Mouse (Mus musculus): ENCODE measurements around the gene Olfr1369-ps1.
"Not testable (repeated sequence)": the region's sequence is repeated elsewhere in the genome, so short reads cannot be mapped to it uniquely, and the experiment has no call there.

Olfr1369-ps1 gene

GRCm38 (mm10) chr13:21111183-21111582 is at the start of gene Olfr1369-ps1:
Gene Olfr1369-ps1, plus strand, starts transcription at chr13:21111483.
- DNase-seq = not testable (repeated sequence)

GRCm38 (mm10) chr13:21066021-21066420 is 45.3 kb upstream of the Olfr1369-ps1 start:
- no peak for DNase-seq

DNA sequence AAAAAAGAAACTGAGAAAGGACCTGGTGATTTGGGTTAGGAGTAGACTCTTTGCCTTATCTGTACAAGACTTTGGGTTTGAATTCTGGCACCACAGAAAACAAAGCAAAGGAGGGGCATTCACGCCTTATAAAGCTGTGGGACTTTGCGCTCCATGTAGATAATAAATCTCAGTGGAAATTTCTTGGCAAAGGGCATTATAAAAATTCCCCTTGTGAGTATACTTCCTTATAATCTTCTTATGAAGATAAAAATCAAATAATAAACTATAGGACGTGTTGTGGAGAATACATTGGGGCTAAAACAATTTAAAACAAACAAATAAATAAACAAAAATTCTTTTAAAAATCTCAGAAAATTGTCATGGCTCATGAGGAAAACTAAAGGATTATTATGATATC is 36.4 kb upstream of the Olfr1369-ps1 start, which contains the start of gene Olfr1370:
Gene Olfr1370, minus strand, starts transcription at position 101 of the 400 bp plus-strand sequence.
- no peak for DNase-seq

DNA sequence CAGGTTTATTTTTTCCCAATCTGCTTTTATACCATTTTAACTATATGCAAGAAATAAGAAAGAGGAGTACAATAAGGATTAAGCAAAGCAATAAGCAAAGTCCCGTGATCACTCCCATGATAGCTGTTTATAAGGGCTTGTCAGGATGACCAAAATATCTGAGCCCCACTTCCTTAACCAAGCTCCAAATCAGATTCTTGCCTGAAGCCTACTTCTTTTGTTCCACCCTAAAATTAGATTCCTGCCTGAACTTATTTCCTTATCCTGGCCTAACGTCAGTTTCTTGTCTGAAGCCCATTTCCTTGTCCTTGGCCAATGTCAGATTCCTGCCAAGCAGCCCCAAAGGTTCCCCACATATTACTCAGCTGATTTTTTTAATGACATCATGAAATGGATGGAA is 28.6 kb upstream of the Olfr1369-ps1 start:
- DNase-seq = no peak

GRCm38 (mm10) chr13:21109759-21110158 is 1.5 kb upstream of the Olfr1369-ps1 start:
- no peak for DNase-seq

DNA sequence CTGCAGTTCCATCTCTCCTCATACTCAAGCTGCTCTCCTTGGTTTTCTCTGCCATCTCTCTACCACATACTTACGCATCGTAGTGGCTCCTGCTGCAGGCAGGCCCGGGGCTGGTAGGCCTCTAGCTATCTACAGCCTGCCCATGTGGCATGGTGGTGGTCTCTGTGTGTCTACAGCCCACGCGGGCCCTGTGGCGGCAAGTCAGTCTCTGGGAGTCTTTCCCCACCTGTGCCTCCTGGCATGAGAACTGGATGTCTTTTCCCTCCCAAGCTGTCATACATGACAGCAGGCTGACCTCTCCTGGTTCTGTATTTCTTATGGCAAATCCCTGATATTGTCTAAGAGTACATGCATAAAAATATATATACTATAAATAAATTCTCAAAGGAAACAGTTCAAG is 842 bp upstream of the Olfr1369-ps1 start:
- no peak for DNase-seq

GRCm38 (mm10) chr13:21114121-21114520 is 2.8 kb downstream of the Olfr1369-ps1 start:
- DNase-seq = no peak

GRCm38 (mm10) chr13:21129339-21129738 is 18.1 kb downstream of the Olfr1369-ps1 start, which contains the start of gene Olfr263:
Gene Olfr263, plus strand, starts transcription at chr13:21129639.
- DNase-seq = not testable (repeated sequence)

GRCm38 (mm10) chr13:21142421-21142820 is 31.1 kb downstream of the Olfr1369-ps1 start:
- DNase-seq = no peak

- no peak for DNase-seq
Observed at GRCm38 (mm10) chr13:21145767-21146166, 34.5 kb downstream of the Olfr1369-ps1 start, which contains the start of gene Olfr1368. Gene Olfr1368, minus strand, starts transcription at chr13:21145867.

GRCm38 (mm10) chr13:21155888-21156287 is 44.6 kb downstream of the Olfr1369-ps1 start:
- DNase-seq = no peak

DNA sequence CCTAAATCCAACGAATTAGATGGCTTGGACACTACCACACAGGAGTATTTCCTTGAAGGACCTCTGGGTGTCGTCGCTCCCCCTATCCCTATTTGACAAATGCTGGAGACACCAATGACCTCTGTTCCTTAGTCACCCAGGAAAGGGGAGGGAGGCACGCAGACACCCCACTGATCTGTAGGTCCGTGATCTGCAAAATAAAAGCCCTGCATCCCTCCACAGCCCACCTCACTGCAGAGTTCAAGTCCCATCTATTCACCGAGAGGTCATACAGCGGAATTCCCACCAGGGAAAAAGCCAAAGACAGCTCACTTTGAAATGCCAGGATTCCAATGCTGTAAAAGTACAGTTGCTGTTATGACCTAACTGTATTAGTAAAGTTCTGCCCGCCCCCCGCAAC is 46.8 kb downstream of the Olfr1369-ps1 start:
- no peak for DNase-seq

DNA sequence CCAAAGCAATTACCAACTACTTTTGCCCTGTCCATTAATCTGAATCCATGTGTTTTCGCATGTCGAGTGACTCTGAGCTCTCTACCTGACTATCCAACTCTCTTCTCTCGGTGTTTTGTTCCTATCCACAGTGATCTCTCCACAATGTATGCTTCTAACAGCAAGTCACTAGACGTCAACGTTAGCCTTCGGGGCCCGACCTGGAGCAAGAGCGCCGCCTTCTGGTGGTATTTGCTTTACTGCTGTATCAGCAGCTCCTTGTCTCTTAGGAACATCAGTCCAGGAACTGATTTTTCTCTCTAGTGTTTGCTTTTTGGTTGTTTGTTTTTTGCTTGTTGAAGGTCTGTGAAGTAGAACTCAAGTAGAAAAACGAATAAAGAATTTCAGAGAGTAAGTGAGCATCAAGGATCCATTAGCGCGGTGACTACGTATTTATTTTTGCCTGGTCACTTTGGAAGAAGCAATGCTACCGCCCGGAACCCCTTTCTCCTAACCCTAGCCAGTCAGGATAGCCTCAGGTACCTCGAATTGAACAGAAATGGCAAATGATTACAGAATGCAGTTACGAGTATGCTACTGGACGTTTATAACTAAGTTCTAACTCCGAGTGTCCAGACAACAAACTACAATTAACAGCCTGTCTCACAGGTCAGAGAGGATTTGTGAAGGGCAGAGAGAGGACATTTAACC is 47.6 kb downstream of the Olfr1369-ps1 start:
- DNase-seq = peak; percentile 76

DNA sequence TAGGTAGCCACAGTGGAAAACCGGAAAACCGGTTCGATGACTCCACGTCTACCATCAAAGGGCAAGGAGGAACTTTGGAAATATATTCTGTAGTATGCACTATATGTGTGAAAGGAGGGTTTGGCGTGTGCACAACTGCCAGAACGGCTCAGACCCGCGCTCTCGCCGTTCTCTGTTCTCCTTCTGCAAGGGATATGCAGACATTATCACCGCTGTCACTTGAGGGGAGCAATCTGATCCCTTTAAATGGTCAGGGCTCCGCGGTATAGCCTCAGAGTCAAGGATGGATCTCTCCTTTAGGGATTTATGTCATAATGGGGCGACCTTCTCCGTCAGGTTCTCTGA is 48.2 kb downstream of the Olfr1369-ps1 start:
- peak; percentile 21 for DNase-seq

GRCm38 (mm10) chr13:21160041-21160511 is 48.8 kb downstream of the Olfr1369-ps1 start:
- no peak for DNase-seq

DNA sequence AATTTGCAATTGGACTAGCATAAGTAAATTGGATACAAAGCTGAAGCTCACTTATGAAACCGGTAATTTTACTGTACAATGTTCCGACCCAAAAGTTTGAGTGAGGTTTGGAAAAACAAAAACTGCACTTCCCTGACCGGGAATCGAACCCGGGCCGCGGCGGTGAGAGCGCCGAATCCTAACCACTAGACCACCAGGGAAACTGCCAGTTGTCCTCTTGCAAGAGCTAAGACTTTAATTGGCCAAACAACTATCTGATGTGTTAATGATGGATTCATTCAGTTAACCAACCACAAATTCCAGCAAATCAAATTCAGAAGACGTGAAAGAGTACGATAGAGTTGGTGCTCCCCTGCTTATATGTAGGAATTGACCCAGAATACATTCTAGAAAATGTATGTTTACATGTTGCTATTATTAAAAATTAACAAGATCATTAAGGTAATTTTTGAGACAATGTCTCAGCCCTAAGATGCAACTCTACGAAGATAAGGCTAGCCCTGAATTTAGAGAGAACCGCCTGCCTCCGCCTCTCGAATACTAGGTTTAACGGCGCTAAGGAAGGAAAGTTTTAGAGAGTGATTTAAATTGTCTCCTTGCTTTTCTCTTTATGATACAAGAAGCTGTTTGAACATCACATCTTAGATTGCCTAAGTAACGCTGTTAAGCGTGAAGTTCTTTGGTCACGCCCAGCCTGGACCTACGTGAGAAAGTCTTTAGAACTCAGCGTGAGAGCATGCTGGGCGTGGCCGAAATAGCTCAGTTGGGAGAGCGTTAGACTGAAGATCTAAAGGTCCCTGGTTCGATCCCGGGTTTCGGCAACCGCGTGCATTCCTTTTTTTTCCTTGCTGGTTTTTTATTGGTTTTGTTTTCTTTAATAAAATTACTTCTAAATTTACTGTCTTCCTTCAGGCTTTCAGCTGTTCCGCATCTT is 49.6 kb downstream of the Olfr1369-ps1 start:
- DNase-seq = peak; percentile 89

GRCm38 (mm10) chr13:21161591-21161990 is 50.3 kb downstream of the Olfr1369-ps1 start:
- no peak for DNase-seq

DNA sequence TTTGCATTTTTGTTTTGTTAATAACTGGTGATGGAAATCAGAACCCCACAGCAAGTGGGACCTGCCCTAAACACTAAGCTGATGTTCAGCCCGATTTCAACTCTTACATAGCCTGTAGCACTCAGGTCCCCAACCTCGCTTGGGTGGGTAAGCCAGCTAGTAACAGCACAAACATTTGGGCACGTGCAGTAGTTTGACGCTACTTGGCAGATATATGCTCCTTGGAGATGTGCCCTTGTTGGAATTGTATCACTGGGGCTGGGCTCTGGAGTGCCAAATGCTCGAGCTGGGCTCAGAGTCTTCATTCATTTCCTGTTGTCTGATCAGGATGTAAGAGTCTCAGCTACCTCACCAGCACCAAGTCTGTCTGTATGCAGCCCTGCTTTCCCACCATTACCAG is 51.3 kb downstream of the Olfr1369-ps1 start:
- no peak for DNase-seq

GRCm38 (mm10) chr13:21166936-21167909 is 55.9 kb downstream of the Olfr1369-ps1 start:
- peak; percentile 74 for DNase-seq

GRCm38 (mm10) chr13:21167910-21168300 is 56.6 kb downstream of the Olfr1369-ps1 start:
- no peak for DNase-seq

DNA sequence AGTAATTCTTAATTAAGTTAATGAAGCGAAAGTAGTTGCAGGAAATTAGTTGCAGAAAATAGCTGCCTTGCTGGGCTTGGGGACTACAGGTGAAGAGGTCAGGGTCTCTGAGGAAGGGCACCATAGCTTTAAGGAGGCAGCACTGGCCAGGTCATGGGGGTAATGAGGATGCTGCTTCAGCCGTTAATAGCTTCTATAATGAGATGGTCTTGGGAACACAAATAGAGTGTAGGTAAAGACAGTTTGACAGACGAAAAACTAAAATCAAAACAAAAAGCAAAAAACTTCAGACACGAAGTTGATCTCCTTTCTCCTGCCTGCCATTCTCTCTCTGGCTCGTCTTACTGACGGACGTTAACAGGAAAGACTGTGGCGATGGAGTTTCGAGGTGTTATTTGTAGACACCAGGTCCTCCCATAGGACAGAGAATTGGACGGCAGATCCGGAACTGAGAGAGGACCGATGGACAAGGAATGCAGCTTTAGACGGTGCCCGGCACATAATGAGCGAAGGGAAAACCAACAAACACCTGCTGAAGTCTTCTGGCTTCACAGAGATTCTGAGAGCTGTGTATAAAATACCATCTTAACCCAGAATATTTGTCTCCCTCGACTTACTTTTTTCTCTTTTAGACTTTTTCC is 57.2 kb downstream of the Olfr1369-ps1 start:
- peak; percentile 23 for DNase-seq
